Mouse (Mus musculus): Measurements from ENCODE around the gene Nr1d1. TPM values are rescaled to one million over a fixed set of nuclear protein-coding genes. Genes with fewer than 3 reads are reported as not detected.

Gene Nr1d1
- polyA plus RNA-seq, 1 experiment = 76.6 TPM

DNA sequence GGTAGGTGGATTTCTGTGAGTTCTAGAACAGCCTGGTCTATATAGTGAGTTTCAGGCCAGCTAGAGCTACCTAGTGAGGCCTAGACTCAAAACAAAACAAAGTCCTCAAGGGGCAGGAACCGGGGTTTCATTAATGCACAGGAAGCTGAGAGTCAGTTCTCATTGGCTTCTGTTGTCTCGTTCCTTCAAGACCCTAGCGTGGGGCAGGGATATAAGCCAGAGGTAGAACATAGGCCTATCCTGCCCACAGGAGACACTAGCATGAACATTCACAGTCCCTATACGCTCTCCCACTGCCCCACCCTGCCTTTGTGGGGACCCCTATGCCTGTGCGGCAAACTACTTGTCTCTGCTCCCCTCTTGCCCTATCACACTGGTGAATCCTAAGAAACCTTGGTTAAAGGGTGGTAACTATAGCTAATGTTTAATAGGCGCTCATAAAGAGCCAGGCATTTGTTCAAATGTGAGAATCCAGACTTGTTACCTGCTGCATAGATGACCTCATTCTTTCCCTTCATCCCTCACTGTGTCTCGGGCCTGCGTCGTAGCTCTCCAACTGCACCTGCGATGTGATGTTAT, 22.5 kb downstream of the Nr1d1 start:
- no peak for DNase-seq (ENCODE audit: low read depth)

DNA sequence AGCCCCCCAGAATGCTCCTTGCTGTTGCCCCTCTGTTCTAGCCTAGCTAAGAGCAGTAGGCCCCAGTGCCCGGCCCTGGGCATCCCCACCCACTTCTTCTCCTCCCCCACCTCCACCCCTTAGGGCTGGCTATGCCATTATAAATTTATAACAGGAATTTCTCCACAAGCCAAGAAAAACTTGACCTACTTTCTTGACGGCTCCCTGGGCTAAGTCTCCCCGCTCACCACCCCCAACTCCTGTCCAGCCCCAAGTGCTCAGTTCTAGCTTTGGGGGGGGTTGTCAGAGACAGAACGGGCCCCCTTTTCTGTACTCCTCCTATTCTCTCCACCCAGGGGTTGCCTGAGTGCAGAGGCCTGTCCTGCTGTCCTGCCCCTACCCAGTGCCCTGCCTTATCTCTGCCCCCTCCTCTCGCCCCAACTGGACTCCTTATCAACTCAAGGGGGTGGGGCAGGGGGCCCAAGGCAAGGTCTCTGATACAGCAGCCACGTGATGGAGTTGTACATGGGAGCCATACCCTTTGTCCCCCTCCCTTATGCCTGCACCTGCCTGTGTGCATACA, 23.8 kb downstream of the Nr1d1 start:
- no peak for DNase-seq (ENCODE audit: low read depth)

- no peak for DNase-seq (ENCODE audit: low read depth)
Measured at GRCm38 (mm10) chr11:98750351-98751201, 24.6 kb downstream of the Nr1d1 start.

DNA sequence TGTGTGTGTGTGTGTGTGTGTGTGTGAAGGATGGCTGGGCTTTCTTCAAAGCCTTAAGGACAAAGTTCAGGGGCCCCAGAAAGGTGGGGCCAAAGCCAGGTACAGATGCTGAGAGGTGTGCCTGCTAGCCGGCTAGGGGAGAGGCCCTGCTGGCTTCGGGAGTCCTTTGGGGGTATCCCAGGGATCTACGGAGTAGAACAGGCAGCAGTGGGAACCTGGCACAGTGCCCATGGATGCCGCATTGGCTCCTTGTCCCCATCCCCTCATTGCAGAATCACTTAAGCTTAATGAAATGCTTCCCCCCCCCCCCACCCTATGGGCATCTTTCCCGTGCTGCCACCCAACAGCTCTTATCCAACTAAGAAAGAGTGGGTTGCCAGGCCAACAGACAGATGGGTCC, 25.4 kb downstream of the Nr1d1 start:
- no peak for DNase-seq (ENCODE audit: low read depth)

DNA sequence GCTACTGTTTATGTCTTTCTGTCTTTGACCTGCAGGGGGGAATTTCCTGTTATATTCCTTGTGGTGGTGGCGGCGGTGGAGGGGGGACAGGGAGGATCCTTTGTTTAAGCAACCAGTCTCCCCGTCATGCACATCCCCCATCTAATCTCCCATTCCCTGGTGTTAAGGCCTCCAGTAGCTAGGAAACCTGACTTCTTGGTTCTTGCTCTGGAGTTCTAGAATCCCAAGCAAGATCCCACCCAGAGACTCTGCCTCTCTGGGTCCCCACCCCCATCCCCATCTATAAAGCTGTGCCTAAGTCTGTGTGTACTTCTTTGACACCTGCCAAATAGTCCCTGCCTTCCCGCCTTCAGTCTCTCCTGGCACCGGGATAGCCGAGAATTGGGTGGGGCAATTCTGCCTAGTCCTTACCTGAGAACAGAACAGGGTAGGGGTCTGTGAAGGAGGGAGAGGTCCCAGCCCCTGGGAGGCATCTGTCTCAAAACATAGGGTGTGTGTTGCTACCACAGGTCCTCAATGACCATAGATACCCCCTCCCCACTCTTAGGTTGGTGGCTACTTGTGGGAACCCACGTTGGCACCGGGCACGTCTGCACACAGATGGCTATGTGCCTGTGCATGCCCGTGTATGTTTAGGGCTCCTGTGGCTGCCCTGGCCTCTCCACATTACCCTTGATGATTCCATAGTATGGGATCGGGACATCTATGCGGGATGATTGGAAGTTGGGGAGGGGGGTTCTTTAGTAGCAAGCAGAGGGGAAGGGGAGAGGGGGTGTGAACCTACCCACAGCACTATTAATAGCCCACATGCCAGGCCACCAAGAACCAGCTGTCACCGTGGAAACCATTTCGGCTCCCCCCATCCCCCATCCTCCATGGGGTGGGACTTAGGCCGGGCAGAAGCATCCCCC, 26.4 kb downstream of the Nr1d1 start:
- DNase-seq (ENCODE audit: low read depth) = no peak

DNA sequence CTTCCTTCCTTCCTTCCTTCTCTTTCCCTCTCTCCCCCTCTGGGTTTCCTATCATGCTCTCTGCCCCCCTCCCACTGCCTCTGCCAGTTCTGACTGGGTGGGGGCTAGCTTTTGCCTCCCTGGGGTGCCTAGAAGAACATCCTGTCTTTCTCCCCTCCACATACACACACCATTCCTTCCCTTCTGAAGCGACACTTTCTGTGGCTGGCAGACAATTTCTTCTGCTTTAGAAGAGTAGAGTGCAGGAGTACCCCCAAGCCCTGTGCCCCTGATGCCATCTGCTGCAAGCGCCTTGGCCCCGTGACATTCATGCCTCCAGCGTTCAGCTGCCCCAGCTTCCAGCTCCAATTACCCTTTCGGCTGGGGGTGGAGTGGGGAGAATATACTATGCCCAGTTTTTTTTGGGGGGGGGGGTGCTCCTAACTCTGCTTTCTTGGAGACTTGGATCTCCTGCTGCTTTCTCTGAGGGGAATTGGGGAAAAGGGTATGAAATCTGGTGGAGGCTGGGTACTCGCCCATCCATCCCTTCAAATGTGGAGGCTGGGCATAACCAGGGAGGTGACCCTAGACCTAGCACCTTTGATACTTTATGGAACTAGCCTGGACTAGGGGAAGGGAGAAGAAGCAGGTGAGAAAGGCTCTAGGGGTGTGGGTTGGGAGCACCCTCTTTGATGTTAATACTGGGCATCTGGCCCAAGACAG, 27.2 kb downstream of the Nr1d1 start:
- no peak for DNase-seq (ENCODE audit: low read depth)

DNA sequence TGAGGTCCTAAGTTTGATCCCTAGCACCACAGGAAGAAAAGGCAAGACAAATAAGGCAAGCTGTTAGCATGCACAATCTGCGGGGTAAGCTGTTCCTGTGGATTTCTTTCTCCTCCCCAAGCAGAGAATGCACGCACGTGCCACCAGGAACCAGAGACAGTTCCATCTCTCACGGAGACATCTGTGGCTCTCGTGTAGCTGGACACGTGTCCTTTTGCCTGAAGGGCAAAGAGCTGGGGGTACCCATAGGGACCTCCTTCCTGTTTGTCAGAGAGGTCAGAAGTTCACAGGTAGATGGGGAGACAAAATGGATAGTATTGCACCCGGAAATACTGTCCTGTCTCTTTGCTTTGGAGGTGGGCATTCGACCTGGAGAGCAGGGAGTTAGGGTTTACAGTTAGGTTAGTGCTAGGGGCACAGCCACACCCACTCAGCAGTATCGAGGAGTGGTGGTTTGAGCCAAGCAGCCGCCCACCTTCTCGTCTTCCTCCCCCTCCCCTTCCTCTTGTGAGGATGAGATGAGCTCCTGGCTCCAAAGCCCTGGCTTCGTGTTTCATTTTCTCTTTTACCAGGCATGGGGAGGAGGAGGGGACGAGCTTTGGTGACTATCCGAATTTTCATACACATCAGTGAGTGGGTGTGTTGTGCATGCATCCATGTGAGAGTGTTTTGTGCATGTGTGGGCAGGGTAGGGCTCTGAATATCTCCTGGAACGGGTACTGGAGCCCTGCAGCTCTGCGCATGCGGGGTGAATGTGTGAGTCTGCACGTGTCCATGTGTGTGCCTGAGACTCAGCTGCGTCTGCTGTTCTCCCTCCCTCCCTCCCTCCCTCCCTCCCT, 28.1 kb downstream of the Nr1d1 start:
- DNase-seq (ENCODE audit: low read depth) = no peak

DNA sequence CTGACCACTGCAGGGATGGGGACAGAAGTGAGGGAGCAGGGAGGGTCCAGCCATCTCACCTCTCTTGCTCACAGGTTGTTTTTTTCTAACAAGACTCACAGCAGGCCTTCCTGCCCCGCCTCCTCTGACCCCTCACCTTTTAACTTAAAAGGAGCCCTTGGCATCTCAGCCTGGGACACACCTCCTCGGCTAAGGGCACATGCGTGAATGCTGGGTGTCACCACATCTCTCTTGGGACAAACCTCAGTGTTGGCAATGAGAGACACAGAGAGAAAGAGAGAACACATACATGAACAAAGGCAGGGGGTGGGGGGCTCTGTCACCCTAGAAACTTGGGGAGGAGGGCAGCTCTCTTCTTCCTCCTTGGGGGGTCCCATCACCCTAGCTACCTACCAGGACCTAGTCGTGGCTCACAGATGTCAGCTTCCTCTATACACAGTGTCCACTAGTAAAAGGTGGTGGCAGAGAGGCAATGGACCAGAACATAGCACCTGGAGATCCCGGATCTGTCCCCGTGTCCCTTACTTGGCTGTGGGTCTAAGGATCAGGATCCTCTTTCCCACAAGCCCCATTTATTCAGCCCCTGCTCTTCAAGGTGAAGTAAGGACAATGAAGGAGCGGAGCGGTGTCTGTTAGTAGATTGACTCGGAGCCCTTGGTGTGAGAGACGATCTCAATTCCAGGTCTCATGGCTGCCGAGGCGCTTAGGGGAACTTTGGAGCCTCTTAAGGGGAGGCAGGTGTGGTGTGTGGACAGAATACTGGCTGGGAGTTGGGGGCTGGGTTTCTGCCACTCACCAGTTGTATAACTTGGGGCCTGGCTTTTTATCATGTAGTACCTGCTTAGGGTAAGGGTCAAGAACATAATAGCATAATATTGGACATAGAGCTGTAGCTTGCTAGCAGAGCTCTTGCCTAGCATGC, 28.9 kb downstream of the Nr1d1 start:
- DNase-seq (ENCODE audit: low read depth) = no peak

DNA sequence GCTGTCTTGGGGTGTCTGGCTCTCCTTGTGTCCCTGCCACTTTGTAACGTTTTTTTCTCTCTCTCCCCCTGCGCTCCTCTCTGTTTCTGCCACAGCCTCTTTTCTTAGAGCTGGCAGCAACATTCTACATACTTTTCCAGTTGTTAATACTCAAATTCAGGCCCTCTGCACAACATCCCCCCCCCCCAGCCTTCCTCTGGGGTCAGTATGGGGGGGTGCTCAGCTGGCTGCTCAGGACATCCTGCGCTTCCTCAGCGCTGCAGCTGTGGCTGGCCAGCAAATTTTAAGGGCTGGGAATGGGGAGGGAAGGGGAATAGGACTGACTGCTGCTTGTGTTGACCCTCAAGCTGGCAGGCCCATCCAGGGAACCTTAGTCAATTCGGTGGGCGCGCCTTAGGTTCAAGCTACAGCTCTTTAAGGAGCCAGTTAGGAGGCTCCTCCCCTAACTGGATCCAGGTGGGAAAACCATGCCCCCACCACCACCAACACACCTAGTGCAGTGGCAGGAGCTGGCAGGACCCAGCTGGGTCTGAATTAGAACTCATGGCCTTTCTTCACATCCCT, 30.6 kb downstream of the Nr1d1 start:
- DNase-seq (ENCODE audit: low read depth) = no peak

- DNase-seq (ENCODE audit: low read depth) = no peak
Measured at GRCm38 (mm10) chr11:98743655-98744345, 31.3 kb downstream of the Nr1d1 start.

- DNase-seq (ENCODE audit: low read depth) = no peak
Measured at GRCm38 (mm10) chr11:98742397-98743291, 32.5 kb downstream of the Nr1d1 start.

- no peak for DNase-seq (ENCODE audit: low read depth)
Measured at GRCm38 (mm10) chr11:98741622-98742396, 33.3 kb downstream of the Nr1d1 start.

DNA sequence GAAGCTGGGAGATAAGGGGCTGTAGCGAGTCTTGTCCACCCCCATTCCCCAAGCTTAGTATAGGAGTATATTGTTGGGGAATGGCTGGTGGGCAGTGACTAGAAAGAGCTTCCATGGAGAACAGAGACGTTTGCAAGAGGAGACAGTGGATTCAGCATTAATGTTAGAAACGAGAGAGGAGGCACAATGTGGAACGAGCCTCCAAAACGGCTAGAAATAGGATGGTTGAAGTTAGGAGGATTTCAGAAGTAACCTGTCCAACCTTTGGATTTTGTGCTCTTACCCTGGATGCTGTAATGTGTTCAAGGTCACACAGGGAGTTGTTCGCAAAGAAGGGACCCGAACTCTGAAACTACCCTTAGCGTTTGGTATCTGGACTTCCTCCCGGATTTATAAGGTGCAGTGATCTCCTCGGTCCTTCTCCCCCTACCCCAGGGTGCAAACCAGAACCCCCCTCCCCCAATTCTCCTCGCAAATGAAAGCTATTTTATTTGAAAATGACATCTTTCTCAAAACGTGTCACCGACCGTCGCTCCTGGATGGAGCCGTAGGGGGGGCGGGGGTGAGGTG, 34.0 kb downstream of the Nr1d1 start:
- no peak for DNase-seq (ENCODE audit: low read depth)

- no peak for DNase-seq (ENCODE audit: low read depth)
Measured at GRCm38 (mm10) chr11:98740393-98741050, 34.6 kb downstream of the Nr1d1 start, which contains the start of gene Thra. Thra (plus strand) TSS chr11:98740638.

DNA sequence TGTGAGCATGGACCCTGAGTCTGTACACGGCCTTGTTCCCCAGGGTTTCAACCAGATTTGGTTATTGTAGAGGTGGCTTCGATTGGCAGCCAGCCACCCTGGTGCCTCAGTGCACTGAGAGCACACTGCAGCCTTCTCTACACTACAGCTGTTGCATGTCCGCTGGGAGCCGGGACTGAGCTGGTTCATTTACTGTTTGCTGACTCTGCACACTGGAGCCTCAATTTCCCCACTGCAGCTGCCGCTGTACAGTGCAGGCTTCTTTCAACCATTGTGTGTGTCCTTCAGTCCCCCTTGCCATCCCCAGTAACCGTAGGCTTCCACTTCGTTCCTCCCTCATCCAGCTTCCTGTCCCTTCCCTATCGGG, 35.1 kb downstream of the Nr1d1 start:
- no peak for DNase-seq (ENCODE audit: low read depth)

- DNase-seq (ENCODE audit: low read depth) = no peak
Measured at GRCm38 (mm10) chr11:98738925-98739324, 36.2 kb downstream of the Nr1d1 start.
